Mouse (Mus musculus): ENCODE results near the gene Mfng. TPM values are rescaled to one million over a fixed set of nuclear protein-coding genes. Genes with fewer than 3 reads are reported as not detected.

Mfng gene
- polyA plus RNA-seq, 1 experiment from 2014 or later = 28.0 TPM

GRCm38 (mm10) chr15:78713751-78714150 is 59.5 kb downstream of the Mfng start:
- Histone ChIP-seq H3K27ac (replicated peaks; ENCODE audit: low read depth, low read length) (no peak overlapping the region), H3K9ac (replicated peaks; ENCODE audit: low read length) (no peak overlapping the region)
- DNase-seq = no peak

GRCm38 (mm10) chr15:78712335-78713258 is 60.7 kb downstream of the Mfng start:
- peak overlapping the region; percentile 60 for H3K4me2 ChIP-seq (ENCODE audit: low read length)
- 7% methylated on average over 50 of the region's 53 CpGs for WGBS
- ATAC-seq (ENCODE audit: low FRiP score, low TSS enrichment) (no peak; the same call in 1 of the 2 replicates), DNase-seq (peak; percentile 77)
- peak overlapping the region; percentile 27 for H3K4me3 ChIP-seq (replicated peaks; ENCODE audit: low read depth, low read length)
- H3K4me1 ChIP-seq (ENCODE audit: control insufficient read depth, insufficient read depth, low read length) = peaks cover 44% of the 10 kb centered on the region
- H3K36me3 ChIP-seq (ENCODE audit: control insufficient read depth, insufficient read depth, low read length) = no peaks in the 10 kb centered on the region
- peaks cover 36% of the 10 kb centered on the region; the same call in 1 of the 2 replicates for H3K27me3 ChIP-seq (ENCODE audit: control insufficient read depth, insufficient read depth, low read length)
- no peaks in the 10 kb centered on the region for H3K9me3 ChIP-seq (ENCODE audit: control insufficient read depth, low read length)
- peak overlapping the region; percentile 50 for H3K9ac ChIP-seq (replicated peaks; ENCODE audit: low read length)
- H3K27ac ChIP-seq (replicated peaks; ENCODE audit: low read depth, low read length) = peak overlapping the region; percentile 45; the same call in 1 of the 2 replicates

More at GRCm38 (mm10) chr15:78713751-78714150, 59.5 kb downstream of the Mfng start:
- peaks cover 39% of the 10 kb centered on the region for H3K27me3 ChIP-seq (ENCODE audit: control insufficient read depth, insufficient read depth, low read length)
- peaks cover 47% of the 10 kb centered on the region for H3K4me1 ChIP-seq (ENCODE audit: control insufficient read depth, insufficient read depth, low read length)
- 72% methylated on average over 7 of the region's 7 CpGs for WGBS
- H3K9me3 ChIP-seq (ENCODE audit: control insufficient read depth, low read length) = no peaks in the 10 kb centered on the region
- no peak for ATAC-seq (ENCODE audit: low FRiP score, low TSS enrichment)
- no peaks in the 10 kb centered on the region for H3K36me3 ChIP-seq (ENCODE audit: control insufficient read depth, insufficient read depth, low read length)
- no peak overlapping the region for H3K4me3 ChIP-seq (replicated peaks; ENCODE audit: low read depth, low read length)
- H3K4me2 ChIP-seq (ENCODE audit: low read length) = no peak overlapping the region

DNA sequence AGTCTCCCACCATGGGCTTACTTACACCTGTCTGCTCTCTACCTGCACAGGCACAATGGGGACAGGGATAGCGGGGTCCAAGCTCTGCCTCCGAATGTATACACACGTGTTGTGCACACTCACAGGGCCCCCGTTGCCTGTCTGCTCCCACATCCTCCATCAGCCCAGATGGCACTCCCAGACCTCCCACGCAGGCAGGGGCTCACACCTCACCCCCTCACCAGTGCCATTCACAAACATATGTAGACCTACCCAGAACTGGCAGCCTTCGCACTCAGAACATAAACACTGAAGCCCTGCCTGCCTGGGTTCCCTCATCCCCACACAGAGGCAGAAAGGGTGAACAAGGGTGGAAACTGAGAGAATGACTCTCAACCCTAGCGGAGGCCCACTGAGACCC is 61.3 kb downstream of the Mfng start:
- H3K27me3 ChIP-seq (ENCODE audit: control insufficient read depth, insufficient read depth, low read length) = peaks cover 32% of the 10 kb centered on the region; the same call in 1 of the 2 replicates
- DNase-seq = no peak
- H3K27ac ChIP-seq (replicated peaks; ENCODE audit: low read depth, low read length) = no peak overlapping the region
- H3K9me3 ChIP-seq (ENCODE audit: control insufficient read depth, low read length) = no peaks in the 10 kb centered on the region
- H3K36me3 ChIP-seq (ENCODE audit: control insufficient read depth, insufficient read depth, low read length) = no peaks in the 10 kb centered on the region
- peak overlapping the region; percentile 60 for H3K4me2 ChIP-seq (ENCODE audit: low read length)
- ATAC-seq (ENCODE audit: low FRiP score, low TSS enrichment) = no peak
- peaks cover 41% of the 10 kb centered on the region for H3K4me1 ChIP-seq (ENCODE audit: control insufficient read depth, insufficient read depth, low read length)
- H3K4me3 ChIP-seq (replicated peaks; ENCODE audit: low read depth, low read length) = peak overlapping the region; percentile 27; the same call in 1 of the 2 replicates
- 76% methylated on average over 7 of the region's 7 CpGs for WGBS
- H3K9ac ChIP-seq (replicated peaks; ENCODE audit: low read length) = 0 out of 2 replicates have a peak overlapping the region, but pooled peaks have one; percentile 50

DNA sequence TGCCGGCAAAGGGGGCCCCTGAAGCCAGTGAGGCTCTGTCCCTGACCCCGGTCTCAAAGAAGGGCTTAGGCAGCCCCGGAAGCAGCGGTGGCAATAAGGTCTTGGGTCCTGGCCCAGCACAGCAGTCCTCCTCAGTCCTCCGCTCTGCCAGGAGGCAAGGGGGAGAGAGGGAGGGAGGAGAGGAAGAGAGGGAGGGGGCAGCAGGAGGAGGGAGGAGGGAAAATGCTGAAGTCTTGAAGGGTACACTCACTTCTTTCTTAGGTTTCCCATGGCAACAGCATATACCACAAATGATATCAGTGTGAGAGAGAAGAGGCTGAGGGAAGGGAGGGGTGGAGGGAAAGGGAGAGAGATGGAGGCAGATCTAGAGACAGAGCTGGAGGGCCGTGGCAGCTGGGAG is 62.6 kb downstream of the Mfng start:
- no peak overlapping the region for H3K4me3 ChIP-seq (replicated peaks; ENCODE audit: low read depth, low read length)
- no peaks in the 10 kb centered on the region for H3K9me3 ChIP-seq (ENCODE audit: control insufficient read depth, low read length)
- H3K4me1 ChIP-seq (ENCODE audit: control insufficient read depth, insufficient read depth, low read length) = peaks cover 38% of the 10 kb centered on the region
- peak; percentile 46; the same call in 1 of the 2 replicates for ATAC-seq (ENCODE audit: low FRiP score, low TSS enrichment)
- no peaks in the 10 kb centered on the region for H3K36me3 ChIP-seq (ENCODE audit: control insufficient read depth, insufficient read depth, low read length)
- H3K4me2 ChIP-seq (ENCODE audit: low read length) = peak overlapping the region; percentile 40
- H3K9ac ChIP-seq (replicated peaks; ENCODE audit: low read length) = peak overlapping the region; percentile 34; the same call in 1 of the 2 replicates
- H3K27me3 ChIP-seq (ENCODE audit: control insufficient read depth, insufficient read depth, low read length) = peaks cover 25% of the 10 kb centered on the region; the same call in 1 of the 2 replicates
- DNase-seq = peak; percentile 76
- WGBS = 20% methylated on average over 6 of the region's 6 CpGs
- peak overlapping the region; percentile 63 for H3K27ac ChIP-seq (replicated peaks; ENCODE audit: low read depth, low read length)

DNA sequence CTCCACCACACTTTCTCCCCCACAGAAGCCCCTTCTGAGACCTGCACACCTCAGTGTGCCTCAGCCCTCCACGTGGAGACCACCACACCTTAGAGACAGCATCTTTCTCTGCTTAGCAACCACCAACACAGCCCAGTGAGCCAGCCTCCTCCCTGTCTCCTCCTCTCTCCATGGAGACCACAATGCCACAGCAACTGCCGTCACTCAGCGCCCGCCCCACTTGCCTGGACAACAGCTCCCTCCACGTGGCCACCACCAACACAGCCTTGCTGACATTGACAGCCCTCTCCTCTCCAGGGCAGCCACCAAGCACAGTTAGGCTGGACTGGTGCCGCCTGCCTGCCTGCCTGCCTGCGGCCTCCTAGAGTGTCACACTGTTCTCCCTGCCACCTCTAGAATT is 63.5 kb downstream of the Mfng start:
- peak overlapping the region; percentile 60 for H3K27ac ChIP-seq (replicated peaks; ENCODE audit: low read depth, low read length)
- H3K4me3 ChIP-seq (replicated peaks; ENCODE audit: low read depth, low read length) = no peak overlapping the region
- 2% methylated on average over 7 of the region's 7 CpGs for WGBS
- peak overlapping the region; percentile 40 for H3K4me2 ChIP-seq (ENCODE audit: low read length)
- H3K27me3 ChIP-seq (ENCODE audit: control insufficient read depth, insufficient read depth, low read length) = 0 out of 2 replicates have a peak, but pooled peaks cover 20% of the 10 kb centered on the region
- peak; percentile 72 for DNase-seq
- no peaks in the 10 kb centered on the region for H3K36me3 ChIP-seq (ENCODE audit: control insufficient read depth, insufficient read depth, low read length)
- no peaks in the 10 kb centered on the region for H3K9me3 ChIP-seq (ENCODE audit: control insufficient read depth, low read length)
- H3K9ac ChIP-seq (replicated peaks; ENCODE audit: low read length) = no peak overlapping the region
- ATAC-seq (ENCODE audit: low FRiP score, low TSS enrichment) = no peak
- H3K4me1 ChIP-seq (ENCODE audit: control insufficient read depth, insufficient read depth, low read length) = peaks cover 38% of the 10 kb centered on the region

- no peaks in the 10 kb centered on the region for H3K36me3 ChIP-seq (ENCODE audit: control insufficient read depth, insufficient read depth, low read length)
- DNase-seq (no peak), ATAC-seq (ENCODE audit: low FRiP score, low TSS enrichment) (no peak)
- H3K4me1 ChIP-seq (ENCODE audit: control insufficient read depth, insufficient read depth, low read length) = peaks cover 23% of the 10 kb centered on the region
- WGBS = 56% methylated on average over 3 of the region's 3 CpGs
- H3K9me3 ChIP-seq (ENCODE audit: control insufficient read depth, low read length) = no peaks in the 10 kb centered on the region
- no peak overlapping the region for H3K27ac ChIP-seq (replicated peaks; ENCODE audit: low read depth, low read length)
- no peak overlapping the region for H3K9ac ChIP-seq (replicated peaks; ENCODE audit: low read length)
- no peak overlapping the region for H3K4me3 ChIP-seq (replicated peaks; ENCODE audit: low read depth, low read length)
- H3K27me3 ChIP-seq (ENCODE audit: control insufficient read depth, insufficient read depth, low read length) = 0 out of 2 replicates have a peak, but pooled peaks cover 3% of the 10 kb centered on the region
- no peak overlapping the region for H3K4me2 ChIP-seq (ENCODE audit: low read length)
Observed at GRCm38 (mm10) chr15:78706630-78707029, 66.6 kb downstream of the Mfng start.

Other genes starting within 250 kb of the Mfng start
- gene C1qtnf6, start 242.1 kb downstream of the Mfng start, polyA plus RNA-seq (2014; fragmentation: Nextera tagmentation; extraction: Ambion mirVana) = 5.6 and 7.3 TPM in 2 replicates
- 0.18 and 0.23 TPM in 2 replicates for gene Sstr3, start 228.8 kb downstream of the Mfng start, polyA plus RNA-seq (2014; fragmentation: Nextera tagmentation; extraction: Ambion mirVana)
- 3.7 and 7.0 TPM in 2 replicates for gene Rac2, start 200.7 kb downstream of the Mfng start, polyA plus RNA-seq (2014; fragmentation: Nextera tagmentation; extraction: Ambion mirVana)
- gene Cyth4, start 176.4 kb downstream of the Mfng start, polyA plus RNA-seq (2014; fragmentation: Nextera tagmentation; extraction: Ambion mirVana) = 1.8 and 2.3 TPM in 2 replicates
- gene Elfn2, start 54.7 kb downstream of the Mfng start, polyA plus RNA-seq (2014; fragmentation: Nextera tagmentation; extraction: Ambion mirVana) = 4.0 and 8.1 TPM in 2 replicates
- 1.3 and 1.6 TPM in 2 replicates for gene Card10, start 29.6 kb upstream of the Mfng start, polyA plus RNA-seq (2014; fragmentation: Nextera tagmentation; extraction: Ambion mirVana)
- 7.8 and 8.8 TPM in 2 replicates for gene Cdc42ep1, start 69.1 kb upstream of the Mfng start, polyA plus RNA-seq (2014; fragmentation: Nextera tagmentation; extraction: Ambion mirVana)
- not detected in 2 replicates for gene Lgals2, start 82.1 kb upstream of the Mfng start, polyA plus RNA-seq (2014; fragmentation: Nextera tagmentation; extraction: Ambion mirVana)
- gene Gga1, start 103.7 kb upstream of the Mfng start, polyA plus RNA-seq (2014; fragmentation: Nextera tagmentation; extraction: Ambion mirVana) = 37.3 and 42.0 TPM in 2 replicates
- gene Gm49510, start 126.2 kb upstream of the Mfng start, polyA plus RNA-seq (2014; fragmentation: Nextera tagmentation; extraction: Ambion mirVana) = not detected in 2 replicates
- 1.7 and 2.9 TPM in 2 replicates for gene Sh3bp1, start 126.3 kb upstream of the Mfng start, polyA plus RNA-seq (2014; fragmentation: Nextera tagmentation; extraction: Ambion mirVana)
- gene Pdxp, start 140.4 kb upstream of the Mfng start, polyA plus RNA-seq (2014; fragmentation: Nextera tagmentation; extraction: Ambion mirVana) = 111 and 147 TPM in 2 replicates
- gene Lgals1, start 153.2 kb upstream of the Mfng start, polyA plus RNA-seq (2014; fragmentation: Nextera tagmentation; extraction: Ambion mirVana) = 13.8 and 101 TPM in 2 replicates
- gene Nol12, start 161.5 kb upstream of the Mfng start, polyA plus RNA-seq (2014; fragmentation: Nextera tagmentation; extraction: Ambion mirVana) = 61.0 and 70.8 TPM in 2 replicates
- 42.5 and 46.5 TPM in 2 replicates for gene Triobp, start 174.2 kb upstream of the Mfng start, polyA plus RNA-seq (2014; fragmentation: Nextera tagmentation; extraction: Ambion mirVana)

Data from midbrain, embryonic 14.5 days (tissue).